Mouse (Mus musculus): ENCODE measurements around the gene Gm28308. TPM values are rescaled to one million over a fixed set of nuclear protein-coding genes. Genes with fewer than 3 reads are reported as not detected.

Gm28308 gene
- not detected in 2 replicates for total RNA-seq (2017)

GRCm38 (mm10) chr6:52213119-52213986, at the start of gene Gm28308, which contains the start of gene Hoxa3:
Gene Gm28308 (minus strand): TSS chr6:52213339.
Gene Hoxa3 (minus strand): TSS chr6:52213336.
- ATAC-seq (replicated peaks; ENCODE audit: low read depth, poor library complexity, severe bottlenecking): peak; percentile 20

- ATAC-seq (replicated peaks; ENCODE audit: low read depth, poor library complexity, severe bottlenecking): no peak
Measured at GRCm38 (mm10) chr6:52262463-52263320, 49.6 kb upstream of the Gm28308 start.

GRCm38 (mm10) chr6:52261751-52262462, 48.8 kb upstream of the Gm28308 start:
- ATAC-seq (replicated peaks; ENCODE audit: low read depth, poor library complexity, severe bottlenecking): no peak

GRCm38 (mm10) chr6:52260654-52261575, 47.8 kb upstream of the Gm28308 start, which contains the start of gene Hoxa13:
Gene Hoxa13 (minus strand): TSS chr6:52260880.
- no peak for ATAC-seq (replicated peaks; ENCODE audit: low read depth, poor library complexity, severe bottlenecking)

GRCm38 (mm10) chr6:52259811-52260261, 46.7 kb upstream of the Gm28308 start:
- no peak for ATAC-seq (replicated peaks; ENCODE audit: low read depth, poor library complexity, severe bottlenecking)

GRCm38 (mm10) chr6:52259081-52259790, 46.1 kb upstream of the Gm28308 start:
- no peak for ATAC-seq (replicated peaks; ENCODE audit: low read depth, poor library complexity, severe bottlenecking)

GRCm38 (mm10) chr6:52256956-52257355, 43.8 kb upstream of the Gm28308 start:
- ATAC-seq (replicated peaks; ENCODE audit: low read depth, poor library complexity, severe bottlenecking): peak; percentile 76

GRCm38 (mm10) chr6:52253511-52254500, 40.7 kb upstream of the Gm28308 start:
- no peak for ATAC-seq (replicated peaks; ENCODE audit: low read depth, poor library complexity, severe bottlenecking)

- no peak for ATAC-seq (replicated peaks; ENCODE audit: low read depth, poor library complexity, severe bottlenecking)
Measured at GRCm38 (mm10) chr6:52252775-52253376, 39.7 kb upstream of the Gm28308 start.

- no peak for ATAC-seq (replicated peaks; ENCODE audit: low read depth, poor library complexity, severe bottlenecking)
Measured at GRCm38 (mm10) chr6:52252016-52252774, 39.1 kb upstream of the Gm28308 start.

- no peak for ATAC-seq (replicated peaks; ENCODE audit: low read depth, poor library complexity, severe bottlenecking)
Measured at GRCm38 (mm10) chr6:52251177-52251879, 38.2 kb upstream of the Gm28308 start.

GRCm38 (mm10) chr6:52249826-52250225, 36.7 kb upstream of the Gm28308 start:
- ATAC-seq (replicated peaks; ENCODE audit: low read depth, poor library complexity, severe bottlenecking): no peak

- no peak for ATAC-seq (replicated peaks; ENCODE audit: low read depth, poor library complexity, severe bottlenecking)
Measured at GRCm38 (mm10) chr6:52249415-52249738, 36.2 kb upstream of the Gm28308 start.

- no peak for ATAC-seq (replicated peaks; ENCODE audit: low read depth, poor library complexity, severe bottlenecking)
Measured at GRCm38 (mm10) chr6:52248638-52249414, 35.7 kb upstream of the Gm28308 start.

Data from common myeloid progenitor, adult 5-6 weeks (primary cell).